Mouse (Mus musculus): Measurements from ENCODE around the gene Serpina5. TPM values are rescaled to one million over a fixed set of nuclear protein-coding genes. Genes with fewer than 3 reads are reported as not detected.

Serpina5 gene
- total RNA-seq, 1 experiment from 2014 or later = not detected

- ATAC-seq (replicated peaks; ENCODE audit: insufficient number of reproducible peaks, low FRiP score, low TSS enrichment, poor library complexity, severe bottlenecking) = no peak
Measured at GRCm38 (mm10) chr12:104123097-104123496, 22.2 kb downstream of the Serpina5 start.

- no peak for ATAC-seq (replicated peaks; ENCODE audit: insufficient number of reproducible peaks, low FRiP score, low TSS enrichment, poor library complexity, severe bottlenecking)
Measured at GRCm38 (mm10) chr12:104123996-104124395, 23.1 kb downstream of the Serpina5 start.

- no peak for ATAC-seq (replicated peaks; ENCODE audit: insufficient number of reproducible peaks, low FRiP score, low TSS enrichment, poor library complexity, severe bottlenecking)
Measured at GRCm38 (mm10) chr12:104125021-104125560, 24.2 kb downstream of the Serpina5 start.

GRCm38 (mm10) chr12:104127696-104128095 lies 26.8 kb downstream of the Serpina5 start, which contains the start of gene Serpina3b:
TSS of gene Serpina3b (plus strand) at chr12:104127996.
- ATAC-seq (replicated peaks; ENCODE audit: insufficient number of reproducible peaks, low FRiP score, low TSS enrichment, poor library complexity, severe bottlenecking) = no peak

- no peak for ATAC-seq (replicated peaks; ENCODE audit: insufficient number of reproducible peaks, low FRiP score, low TSS enrichment, poor library complexity, severe bottlenecking)
Measured at GRCm38 (mm10) chr12:104131041-104131440, 30.1 kb downstream of the Serpina5 start.

DNA sequence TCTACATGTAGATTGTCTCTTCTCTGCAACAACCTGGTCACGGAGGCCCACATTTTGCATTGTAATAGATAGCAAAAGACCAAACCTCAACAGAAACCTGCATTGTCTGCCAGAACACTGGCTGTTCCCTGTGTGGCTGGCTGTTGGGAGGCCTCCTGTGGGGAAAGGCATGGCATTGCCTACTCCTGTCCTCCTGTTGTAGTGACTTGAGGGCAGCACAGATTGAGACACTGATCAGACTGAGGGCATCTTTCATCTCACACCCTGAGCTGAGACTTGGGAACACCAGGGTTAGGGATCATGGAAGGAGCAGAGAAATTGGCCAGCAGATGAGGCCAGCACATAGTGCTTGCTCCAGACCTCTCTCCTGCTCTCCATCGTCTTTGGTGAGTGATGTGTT lies 37.3 kb downstream of the Serpina5 start:
- no peak for ATAC-seq (replicated peaks; ENCODE audit: insufficient number of reproducible peaks, low FRiP score, low TSS enrichment, poor library complexity, severe bottlenecking)

DNA sequence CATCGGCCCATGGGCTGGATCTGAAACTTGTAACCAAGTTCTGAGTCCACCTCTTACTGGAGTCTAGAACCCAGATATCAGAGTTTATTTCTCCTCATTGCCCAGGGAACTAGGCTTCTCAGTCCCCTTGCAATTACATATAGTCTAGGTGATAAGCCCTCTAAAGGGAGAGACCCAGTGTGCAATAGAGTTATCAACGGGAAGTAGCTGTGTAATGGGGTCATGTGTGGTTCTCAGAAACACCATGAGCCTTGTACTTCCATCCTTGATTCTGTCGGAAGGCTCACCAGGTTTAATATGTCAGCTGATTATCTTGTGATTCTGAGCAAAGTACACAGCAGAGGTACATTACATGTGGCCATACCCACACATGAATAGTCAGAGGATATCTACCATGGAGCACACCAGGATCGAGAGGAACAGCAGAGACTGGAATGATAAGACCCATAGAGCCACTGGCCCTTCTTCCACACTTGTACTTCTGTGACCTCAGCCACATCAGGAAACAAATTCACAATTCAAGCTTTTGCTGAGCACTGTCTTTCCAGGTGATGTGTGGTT lies 39.7 kb downstream of the Serpina5 start:
- no peak for ATAC-seq (replicated peaks; ENCODE audit: insufficient number of reproducible peaks, low FRiP score, low TSS enrichment, poor library complexity, severe bottlenecking)

- no peak for ATAC-seq (replicated peaks; ENCODE audit: insufficient number of reproducible peaks, low FRiP score, low TSS enrichment, poor library complexity, severe bottlenecking)
Measured at GRCm38 (mm10) chr12:104141506-104141905, 40.6 kb downstream of the Serpina5 start.

DNA sequence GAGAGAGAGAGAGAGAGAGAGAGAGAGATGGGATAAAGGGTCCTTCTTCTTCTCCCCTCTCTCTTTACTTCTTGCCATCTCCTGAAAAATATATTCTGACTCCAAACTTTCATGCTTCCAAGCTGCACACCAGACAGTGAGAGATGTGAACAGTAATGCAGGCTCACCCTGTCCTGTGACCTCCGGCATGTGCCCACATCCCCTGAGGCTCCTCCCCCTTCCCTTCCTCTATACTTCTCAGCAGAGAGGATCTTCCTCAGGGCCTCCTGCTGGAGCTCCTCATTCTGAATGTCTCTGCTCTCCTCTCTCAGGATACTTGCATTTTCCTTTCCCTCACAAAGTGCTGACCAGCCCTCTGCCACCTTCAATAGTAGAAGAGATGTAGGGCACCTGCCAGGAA lies 41.5 kb downstream of the Serpina5 start:
- ATAC-seq (replicated peaks; ENCODE audit: insufficient number of reproducible peaks, low FRiP score, low TSS enrichment, poor library complexity, severe bottlenecking) = no peak

DNA sequence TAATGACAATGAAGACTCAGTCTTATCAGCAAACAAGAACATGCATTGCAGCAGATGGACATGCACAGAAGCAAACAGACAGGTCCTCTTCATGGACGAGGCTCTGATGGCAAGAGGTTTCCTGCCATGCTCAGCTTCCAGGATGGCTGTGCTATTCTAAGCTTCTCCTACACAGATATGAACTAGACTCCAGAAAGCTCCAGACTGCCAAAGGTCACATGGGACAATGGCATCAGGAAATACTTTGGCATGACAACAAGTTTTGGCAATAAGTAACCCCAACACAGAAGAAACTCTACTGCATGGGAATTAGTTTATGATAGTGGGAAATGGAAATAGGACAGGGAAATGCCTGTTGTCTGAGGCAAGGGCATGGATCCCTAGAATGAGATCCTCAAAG lies 42.4 kb downstream of the Serpina5 start:
- no peak for ATAC-seq (replicated peaks; ENCODE audit: insufficient number of reproducible peaks, low FRiP score, low TSS enrichment, poor library complexity, severe bottlenecking)

GRCm38 (mm10) chr12:104145571-104145970 lies 44.7 kb downstream of the Serpina5 start:
- ATAC-seq (replicated peaks; ENCODE audit: insufficient number of reproducible peaks, low FRiP score, low TSS enrichment, poor library complexity, severe bottlenecking) = no peak

GRCm38 (mm10) chr12:104151989-104152388 lies 51.1 kb downstream of the Serpina5 start:
- no peak for ATAC-seq (replicated peaks; ENCODE audit: insufficient number of reproducible peaks, low FRiP score, low TSS enrichment, poor library complexity, severe bottlenecking)

- ATAC-seq (replicated peaks; ENCODE audit: insufficient number of reproducible peaks, low FRiP score, low TSS enrichment, poor library complexity, severe bottlenecking) = no peak
Measured at GRCm38 (mm10) chr12:104153041-104153645, 52.2 kb downstream of the Serpina5 start.

DNA sequence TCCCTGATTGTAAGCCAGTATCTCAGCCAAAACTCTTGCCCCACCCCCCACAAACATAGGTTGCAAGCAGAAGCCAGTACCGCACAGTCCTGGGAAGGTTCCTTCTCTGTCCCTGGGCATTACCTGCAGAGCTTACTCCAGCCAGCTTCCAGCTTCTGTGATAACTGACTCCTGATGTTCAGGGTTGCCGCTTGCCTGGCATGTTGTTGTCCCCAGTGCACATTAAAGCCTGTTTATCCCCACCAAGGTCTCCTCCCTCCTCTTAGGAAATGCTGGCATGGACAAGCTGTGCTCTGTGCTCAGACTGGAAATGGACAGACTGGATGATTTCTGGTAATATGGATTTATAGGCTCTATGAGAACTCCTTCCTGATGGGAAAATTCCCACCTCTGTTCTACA lies 52.7 kb downstream of the Serpina5 start, which contains the start of gene Serpina3c:
Gene Serpina3c, minus strand, starts transcription at position 215 of the 400 bp plus-strand sequence.
- ATAC-seq (replicated peaks; ENCODE audit: insufficient number of reproducible peaks, low FRiP score, low TSS enrichment, poor library complexity, severe bottlenecking) = no peak

Other genes with a start within 250 kb of the Serpina5 start
- gene Serpina1a, start 237.6 kb upstream of the Serpina5 start, total RNA-seq (2017) = not detected in 3 replicates
- gene Serpina1c, start 196.2 kb upstream of the Serpina5 start, total RNA-seq (2017) = not detected in 3 replicates
- not detected in 3 replicates for gene Serpina1e, start 142.1 kb upstream of the Serpina5 start, total RNA-seq (2017)
- gene Serpina11, start 111.2 kb upstream of the Serpina5 start, total RNA-seq (2017) = 0.48 to 1.6 TPM in 2 of 3 replicates, not detected in the other
- not detected in 3 replicates for gene Serpina9, start 87.4 kb upstream of the Serpina5 start, total RNA-seq (2017)
- gene Serpina12, start 56.7 kb upstream of the Serpina5 start, total RNA-seq (2017) = not detected in 3 replicates
- gene Serpina3a, start 11.6 kb downstream of the Serpina5 start, total RNA-seq (2017) = not detected in 3 replicates
- gene Serpina3b, start 26.9 kb downstream of the Serpina5 start, total RNA-seq (2017) = 0.19 TPM in 1 of 3 replicates, not detected in the others
- not detected in 3 replicates for gene Serpina3c, start 52.8 kb downstream of the Serpina5 start, total RNA-seq (2017)
- 0.86 to 3.9 TPM (median 1.1 TPM) in 3 replicates for gene Serpina3f, start 113.4 kb downstream of the Serpina5 start, total RNA-seq (2017)
- 37.7 to 97.9 TPM (median 42.7 TPM) in 3 replicates for gene Serpina3g, start 135.1 kb downstream of the Serpina5 start, total RNA-seq (2017)
- 0.49 TPM in 1 of 3 replicates, not detected in the others for gene Serpina3i, start 162.0 kb downstream of the Serpina5 start, total RNA-seq (2017)
- gene Serpina3j, start 213.4 kb downstream of the Serpina5 start, total RNA-seq (2017) = not detected in 3 replicates
- gene Serpina3k, start 237.4 kb downstream of the Serpina5 start, total RNA-seq (2017) = not detected in 3 replicates
- gene Serpina3m, start 237.4 kb downstream of the Serpina5 start, total RNA-seq (2017) = not detected in 3 replicates

Measured in monocyte, adult 5-6 weeks (primary cell).